Mouse (Mus musculus): ENCODE results near the gene Tob1. TPM values are rescaled to one million over a fixed set of nuclear protein-coding genes. Genes with fewer than 3 reads are reported as not detected.

Gene Tob1
- total and polyA plus RNA-seq, 3 experiments, result 2.4 to 7.5 TPM; not detected in 1

DNA sequence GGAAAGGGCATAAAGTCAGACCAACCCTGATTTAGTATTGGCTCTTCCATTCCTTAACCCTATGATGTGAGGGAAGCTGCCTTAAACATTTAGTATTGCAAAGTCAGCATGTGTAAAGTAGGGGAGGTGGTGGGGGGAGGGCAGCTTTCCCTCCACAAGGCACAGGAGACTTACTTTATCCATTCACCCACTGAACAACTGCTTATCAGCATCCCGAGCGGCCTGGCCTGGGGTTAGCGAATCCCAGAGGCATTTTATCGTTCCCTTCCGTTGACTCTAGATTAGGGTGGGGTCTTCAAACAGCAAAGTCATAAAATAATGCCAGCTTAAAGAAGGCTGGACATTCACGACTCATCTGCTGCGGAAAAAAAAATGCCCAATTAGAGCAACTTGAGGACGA lies 19.0 kb downstream of the Tob1 start:
- DNase-seq (ENCODE audit: low read depth, low spot score), result peak; percentile 20
- peaks cover 0 to 3% of the 10 kb centered on the region in 2 experiments; a peak in 1 of 4 replicates for H3K36me3 ChIP-seq (ENCODE audit: control insufficient read depth in 1 of 2, insufficient read depth in 2 of 2, low read length in 2 of 2)
- H3K9ac ChIP-seq (ENCODE audit: control insufficient read depth, low read depth, low read length, poor library complexity, severe bottlenecking), result no peak overlapping the region
- H3K27ac ChIP-seq (ENCODE audit: control insufficient read depth, low read depth, low read length), result no peak overlapping the region
- TF ChIP-seq USF2 (IDR thresholded peaks at IDR 0.05; ENCODE audit: borderline replicate concordance in 1 of 2, insufficient read depth in 1 of 2, low read depth in 1 of 2, low read length in 2 of 2) (no peak), TAL1 (IDR thresholded peaks at IDR 0.05; ENCODE audit: low read length) (no peak), EP300 (IDR thresholded peaks at IDR 0.05; ENCODE audit: low read depth in 1 of 2, low read length in 2 of 2) (peak in 1 of 2 experiments; percentile 44; a peak in 1 of 4 replicates), E2F4 (IDR thresholded peaks at IDR 0.05; ENCODE audit: borderline replicate concordance, low read depth, low read length) (no peak), RCOR1 (IDR thresholded peaks at IDR 0.05; ENCODE audit: low read depth, low read length) (no peak), CHD1 (IDR thresholded peaks at IDR 0.05; ENCODE audit: low read depth, low read length) (no peak), GATA1 (IDR thresholded peaks at IDR 0.05; ENCODE audit: low read depth, low read length) (0 out of 2 replicates have a peak, but pooled peaks have one; percentile 38), ZMIZ1 (IDR thresholded peaks at IDR 0.05; ENCODE audit: low read depth, low read length) (no peak), POLR2AphosphoS5 (IDR thresholded peaks at IDR 0.05; ENCODE audit: borderline replicate concordance, low read depth, low read length) (no peak), MXI1 (IDR thresholded peaks at IDR 0.05; ENCODE audit: low read depth, low read length) (no peak)
- 0 out of 4 replicates have a peak, but pooled peaks cover 0 to 1% of the 10 kb centered on the region in 2 experiments for H3K27me3 ChIP-seq (ENCODE audit: control insufficient read depth in 1 of 2, insufficient read depth in 2 of 2, low read length in 2 of 2)
- H3K9me3 ChIP-seq (replicated peaks; ENCODE audit: insufficient read depth, low read length), result no peaks in the 10 kb centered on the region
- peaks cover 0 to 8% of the 10 kb centered on the region in 2 experiments; a peak in 2 of 4 replicates for H3K4me1 ChIP-seq (ENCODE audit: control insufficient read depth in 1 of 2, insufficient read depth in 2 of 2, low read length in 2 of 2)
- no peaks in the 10 kb centered on the region for H3K79me2 ChIP-seq (ENCODE audit: control insufficient read depth, insufficient read depth, low read length, poor library complexity)
- no peak overlapping the region for H3K4me3 ChIP-seq (ENCODE audit: control insufficient read depth in 1 of 2, insufficient read depth in 1 of 2, low read depth in 2 of 2, low read length in 2 of 2)

DNA sequence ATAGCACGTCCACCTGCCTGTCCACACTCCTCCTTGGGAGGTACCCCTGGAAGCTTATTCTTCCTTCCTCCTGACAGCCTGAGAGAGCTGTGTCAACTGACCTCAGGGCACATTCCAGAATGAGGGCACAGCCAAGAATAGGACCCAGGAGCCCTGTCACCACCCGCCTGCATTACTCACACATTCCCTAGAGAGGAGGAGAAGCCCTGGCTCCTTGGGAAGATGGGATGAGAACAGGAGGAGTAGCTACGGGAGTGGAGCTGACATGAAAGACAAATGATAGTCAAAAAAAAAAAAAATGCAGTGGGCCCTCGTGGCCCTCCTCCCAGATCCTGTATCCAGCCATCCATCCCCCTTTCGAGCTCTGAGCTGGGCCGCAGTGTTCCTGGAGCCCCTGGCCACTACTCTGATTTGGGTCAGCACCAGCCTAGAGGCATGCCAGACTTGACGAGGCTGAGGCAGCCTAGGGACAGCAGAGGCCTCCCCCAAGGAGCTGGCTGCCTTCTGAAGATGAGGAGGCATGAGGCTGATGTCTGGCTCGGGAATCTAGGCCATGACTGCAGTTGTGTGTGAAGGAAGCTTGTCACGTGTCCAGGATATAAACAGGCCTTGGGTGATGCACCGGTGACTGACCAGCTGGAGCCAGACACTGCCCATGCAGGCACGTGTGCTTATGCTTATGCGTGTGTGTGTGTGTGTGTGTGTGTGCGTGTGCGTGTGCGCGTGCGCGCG lies 20.7 kb downstream of the Tob1 start:
- no peak overlapping the region for H3K9ac ChIP-seq (ENCODE audit: control insufficient read depth, low read depth, low read length, poor library complexity, severe bottlenecking)
- peaks cover 0 to 3% of the 10 kb centered on the region in 2 experiments; a peak in 1 of 4 replicates for H3K36me3 ChIP-seq (ENCODE audit: control insufficient read depth in 1 of 2, insufficient read depth in 2 of 2, low read length in 2 of 2)
- TF ChIP-seq SIN3A (IDR thresholded peaks at IDR 0.05; ENCODE audit: low read length), result no peak
- no peak overlapping the region for H3K27ac ChIP-seq (ENCODE audit: control insufficient read depth, low read depth, low read length)
- H3K79me2 ChIP-seq (ENCODE audit: control insufficient read depth, insufficient read depth, low read length, poor library complexity), result no peaks in the 10 kb centered on the region
- no peaks in the 10 kb centered on the region for H3K9me3 ChIP-seq (replicated peaks; ENCODE audit: insufficient read depth, low read length)
- H3K4me1 ChIP-seq (ENCODE audit: control insufficient read depth in 1 of 2, insufficient read depth in 2 of 2, low read length in 2 of 2), result peaks cover 0 to 10% of the 10 kb centered on the region in 2 experiments; a peak in 2 of 4 replicates
- no peak for DNase-seq (ENCODE audit: low read depth, low spot score)
- H3K27me3 ChIP-seq (ENCODE audit: control insufficient read depth in 1 of 2, insufficient read depth in 2 of 2, low read length in 2 of 2), result no peaks in the 10 kb centered on the region
- no peak overlapping the region for H3K4me3 ChIP-seq (ENCODE audit: control insufficient read depth in 1 of 2, insufficient read depth in 1 of 2, low read depth in 2 of 2, low read length in 2 of 2)

DNA sequence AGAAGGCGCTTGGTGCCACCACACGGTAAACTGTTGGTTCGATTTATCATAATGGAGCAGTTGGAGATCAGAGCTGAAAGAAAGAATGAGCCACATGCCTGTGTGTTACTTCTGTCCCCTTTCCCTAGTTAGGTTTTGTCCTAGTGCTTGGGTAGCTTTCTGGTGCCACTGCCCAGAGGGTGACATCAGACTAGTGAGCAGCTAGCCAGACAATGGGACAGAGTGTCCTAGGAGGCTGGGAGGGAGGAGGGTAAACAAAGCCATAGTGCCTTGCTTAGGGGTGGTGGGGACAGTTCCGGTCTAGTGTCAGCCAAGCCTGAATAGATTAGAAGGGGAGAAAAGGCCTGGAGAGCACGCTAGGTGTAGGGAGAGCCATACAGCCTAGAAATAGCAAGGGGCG lies 22.2 kb downstream of the Tob1 start:
- Histone ChIP-seq H3K79me2 (ENCODE audit: control insufficient read depth, insufficient read depth, low read length, poor library complexity) (no peaks in the 10 kb centered on the region), H3K9ac (ENCODE audit: control insufficient read depth, low read depth, low read length, poor library complexity, severe bottlenecking) (no peak overlapping the region), H3K4me1 (ENCODE audit: control insufficient read depth in 1 of 2, insufficient read depth in 2 of 2, low read length in 2 of 2) (peaks cover 0 to 10% of the 10 kb centered on the region in 2 experiments; a peak in 2 of 4 replicates), H3K27ac (ENCODE audit: control insufficient read depth, low read depth, low read length) (no peak overlapping the region), H3K9me3 (replicated peaks; ENCODE audit: insufficient read depth, low read length) (no peaks in the 10 kb centered on the region), H3K4me3 (ENCODE audit: control insufficient read depth in 1 of 2, insufficient read depth in 1 of 2, low read depth in 2 of 2, low read length in 2 of 2) (no peak overlapping the region), H3K27me3 (ENCODE audit: control insufficient read depth in 1 of 2, insufficient read depth in 2 of 2, low read length in 2 of 2) (no peaks in the 10 kb centered on the region), H3K36me3 (ENCODE audit: control insufficient read depth in 1 of 2, insufficient read depth in 2 of 2, low read length in 2 of 2) (peaks cover 0 to 3% of the 10 kb centered on the region in 2 experiments; a peak in 1 of 4 replicates)
- DNase-seq (ENCODE audit: low read depth, low spot score), result no peak
- TF ChIP-seq TCF12 (IDR thresholded peaks at IDR 0.05; ENCODE audit: low read depth, low read length) (no peak), ZC3H11A (IDR thresholded peaks at IDR 0.05; ENCODE audit: low read depth, low read length) (no peak), JUND (IDR thresholded peaks at IDR 0.05; ENCODE audit: low read depth, low read length) (no peak), USF1 (IDR thresholded peaks at IDR 0.05; ENCODE audit: low read depth, low read length) (no peak), RCOR1 (IDR thresholded peaks at IDR 0.05; ENCODE audit: low read depth, low read length) (no peak), MYB (IDR thresholded peaks at IDR 0.05; ENCODE audit: low read depth, low read length) (no peak), NRF1 (IDR thresholded peaks at IDR 0.05; ENCODE audit: insufficient read depth, low read depth, low read length, poor library complexity, severe bottlenecking) (no peak), GATA1 (IDR thresholded peaks at IDR 0.05; ENCODE audit: low read depth, low read length) (no peak), ZKSCAN1 (IDR thresholded peaks at IDR 0.05; ENCODE audit: low read depth, low read length) (no peak), MAFK (IDR thresholded peaks at IDR 0.05; ENCODE audit: borderline replicate concordance, low read depth, low read length) (no peak), SMC3 (IDR thresholded peaks at IDR 0.05; ENCODE audit: low read depth, low read length) (no peak), E2F4 (IDR thresholded peaks at IDR 0.05; ENCODE audit: borderline replicate concordance, low read depth, low read length) (no peak)
